Mouse (Mus musculus) kidney, postnatal 10 days (tissue): Measurements from ENCODE around the gene Zfp804a.

Experiments used
- DNase-seq: peaks from one replicate; pipeline ENCODE4 v3.0.0; 2021; ENCODE audit warnings: mixed read lengths

Gene Zfp804a

DNA sequence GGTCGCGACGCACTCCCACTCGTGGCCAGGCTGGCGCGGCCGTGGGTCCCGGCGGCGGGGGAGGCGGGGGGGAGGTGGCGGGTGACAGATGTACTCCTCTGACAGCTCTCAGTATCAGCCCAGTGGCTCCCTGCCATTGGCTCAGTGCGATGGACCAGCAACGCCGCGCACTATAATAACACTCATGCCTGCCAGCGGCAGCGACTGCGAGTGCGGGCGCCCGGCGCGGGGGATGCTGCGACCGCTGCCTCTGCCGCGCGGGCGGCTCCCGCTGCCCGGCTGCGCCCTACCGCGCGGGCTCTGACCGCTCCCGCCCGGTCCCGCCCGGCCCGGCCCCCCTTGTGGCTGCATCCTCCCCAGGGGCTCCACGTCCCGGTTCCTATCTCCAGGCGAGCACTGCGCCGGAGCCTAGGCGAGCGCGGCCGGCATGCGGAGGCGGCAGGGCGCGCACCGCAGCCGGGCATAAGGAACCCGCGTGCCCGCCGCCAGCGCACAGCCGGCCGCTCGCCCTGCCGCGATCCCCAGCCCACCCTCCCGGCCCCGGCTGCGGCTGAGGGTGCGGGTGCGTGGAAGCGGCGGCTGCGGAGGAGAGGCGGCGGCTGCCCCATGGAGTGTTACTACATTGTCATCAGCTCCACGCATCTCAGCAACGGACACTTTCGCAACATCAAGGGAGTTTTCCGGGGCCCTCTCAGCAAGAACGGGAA lies at the start of gene Zfp804a:
TSS of gene Zfp804a (plus strand) at position 38 of the 707 bp plus-strand sequence.
- peak; percentile 24 for DNase-seq

DNA sequence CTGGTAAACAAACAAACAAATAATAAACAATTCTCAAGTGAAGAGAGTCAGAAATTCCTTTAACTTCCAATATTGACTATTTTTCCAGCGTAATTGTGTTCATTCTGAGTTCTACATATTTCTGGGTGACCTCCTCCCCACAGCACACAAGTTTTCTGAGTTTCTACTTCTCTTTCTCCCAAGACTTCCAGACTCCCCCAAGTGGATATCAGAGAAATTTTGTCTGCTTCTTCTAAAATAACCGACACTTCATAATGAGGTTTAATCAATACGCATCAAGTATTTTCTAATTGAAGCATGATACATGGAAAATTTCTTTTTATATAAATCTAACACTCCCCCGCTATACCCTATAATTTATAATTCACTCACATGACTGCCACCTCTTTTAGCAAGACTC lies 1.4 kb upstream of the Zfp804a start:
- no peak for DNase-seq

DNA sequence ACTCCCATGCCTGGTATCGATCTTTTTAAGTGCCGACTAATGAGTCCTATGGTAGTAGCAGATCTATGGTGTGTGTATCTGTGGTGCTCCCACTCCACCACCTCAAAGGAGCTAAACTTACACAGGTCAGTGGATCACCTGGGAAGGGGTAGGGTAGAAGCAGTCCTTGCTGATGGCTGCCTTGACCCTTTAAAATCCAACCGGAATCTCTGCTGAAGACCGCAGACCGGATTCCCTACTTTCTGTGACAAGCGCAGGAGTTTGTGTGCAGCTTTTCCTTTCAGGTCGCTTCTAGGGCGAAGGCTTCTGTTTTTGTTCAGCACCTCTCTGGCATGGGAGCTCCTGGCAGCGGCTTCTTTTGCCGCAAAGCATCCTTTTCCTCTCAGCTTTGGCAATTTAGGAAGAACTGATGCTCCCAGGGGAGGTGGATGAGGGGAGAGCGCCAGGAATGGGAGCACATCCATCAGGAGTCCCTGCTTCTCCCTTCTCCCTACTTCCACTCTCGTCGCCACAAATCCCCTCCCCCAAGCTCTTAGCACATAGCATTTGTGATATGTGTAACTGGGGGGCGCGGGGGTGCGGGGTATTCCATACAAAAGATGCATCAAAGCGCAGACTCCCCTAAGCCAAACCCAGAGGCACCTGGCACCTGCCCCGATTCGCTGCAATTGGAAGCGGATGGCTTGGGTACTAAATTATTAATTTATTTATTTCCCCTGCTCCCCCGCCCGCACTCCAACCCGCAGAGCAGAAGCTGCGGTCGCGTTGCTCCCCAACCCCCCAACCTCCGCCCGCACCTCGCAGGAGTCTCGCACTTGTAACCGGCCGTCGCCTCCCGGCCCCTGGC lies 461 bp upstream of the Zfp804a start:
- peak; percentile 8 for DNase-seq

DNA sequence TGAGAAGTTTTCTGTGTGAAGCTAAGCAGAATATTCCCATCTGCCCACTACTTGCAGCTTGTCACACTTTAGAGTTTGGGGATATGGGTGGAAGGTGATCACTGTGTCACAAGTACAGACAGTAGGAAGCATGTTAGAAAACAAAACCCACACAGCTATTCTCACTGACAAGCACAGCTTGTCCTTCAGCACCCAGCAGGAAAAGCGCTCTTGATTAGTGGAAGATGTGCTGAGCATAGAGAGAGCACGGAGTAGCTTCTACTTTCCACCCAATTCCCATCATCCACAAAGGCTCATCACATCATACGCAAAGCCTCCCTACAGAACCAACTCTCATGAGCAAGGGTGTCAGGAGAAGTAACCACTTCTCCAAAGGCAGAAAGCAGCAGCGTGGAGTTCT lies 1.4 kb downstream of the Zfp804a start:
- DNase-seq, result no peak

DNA sequence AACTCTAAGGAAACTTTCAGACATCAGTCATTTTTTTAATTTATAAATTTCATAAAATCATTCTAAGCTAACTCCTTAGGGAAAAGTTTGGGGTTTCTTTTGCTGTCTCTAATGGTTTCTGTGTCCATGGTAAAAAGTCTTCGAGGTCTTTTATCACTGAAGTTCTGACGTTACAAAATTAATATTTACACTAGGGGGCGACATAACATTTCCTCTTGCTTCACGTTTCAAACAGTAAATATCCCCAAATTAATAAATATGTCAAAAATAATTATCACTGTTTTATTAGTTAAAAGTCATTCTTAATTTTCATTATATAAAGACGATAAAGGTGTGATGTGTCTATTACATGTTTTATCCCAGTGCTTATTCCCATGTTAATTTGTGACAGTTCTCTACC lies 11.6 kb downstream of the Zfp804a start:
- DNase-seq, result no peak

DNA sequence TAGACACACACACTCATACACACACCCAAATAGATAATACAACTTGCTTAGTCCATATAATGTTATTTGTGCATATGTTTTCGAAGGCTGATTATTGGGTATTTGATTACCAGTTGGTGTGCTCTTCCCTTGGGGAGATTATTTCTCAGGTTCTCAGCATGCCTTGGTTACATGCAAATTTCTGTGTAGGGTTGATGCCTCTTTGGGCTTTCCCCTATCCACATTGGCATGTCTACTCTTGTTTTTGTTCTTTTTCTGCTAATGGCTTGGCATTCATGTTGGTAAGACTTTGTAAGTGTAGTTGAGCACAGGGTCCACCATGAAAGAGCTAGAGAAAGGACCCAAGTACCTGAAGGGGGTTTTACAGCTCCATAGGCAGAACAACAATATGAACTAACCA lies 14.9 kb downstream of the Zfp804a start:
- DNase-seq, result no peak

DNA sequence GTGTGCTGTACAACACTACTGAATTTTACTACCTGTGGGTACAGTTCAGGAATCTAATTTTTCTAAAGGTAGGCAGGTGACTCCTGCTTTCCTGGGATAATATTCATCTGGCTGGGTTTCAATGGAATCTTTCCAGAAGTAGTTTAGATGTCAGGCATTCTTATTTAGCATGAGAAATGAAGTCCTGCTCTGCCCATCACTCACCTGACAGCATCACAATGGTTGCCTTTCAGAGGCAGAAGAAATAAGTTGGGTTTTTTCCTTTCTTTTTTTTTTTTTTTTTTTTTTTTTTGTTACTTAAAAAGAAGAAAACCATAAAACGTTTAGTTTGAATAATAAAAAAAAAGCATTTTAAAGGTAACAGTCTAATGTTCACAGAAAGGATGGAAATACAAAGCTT lies 16.1 kb downstream of the Zfp804a start:
- no peak for DNase-seq

DNA sequence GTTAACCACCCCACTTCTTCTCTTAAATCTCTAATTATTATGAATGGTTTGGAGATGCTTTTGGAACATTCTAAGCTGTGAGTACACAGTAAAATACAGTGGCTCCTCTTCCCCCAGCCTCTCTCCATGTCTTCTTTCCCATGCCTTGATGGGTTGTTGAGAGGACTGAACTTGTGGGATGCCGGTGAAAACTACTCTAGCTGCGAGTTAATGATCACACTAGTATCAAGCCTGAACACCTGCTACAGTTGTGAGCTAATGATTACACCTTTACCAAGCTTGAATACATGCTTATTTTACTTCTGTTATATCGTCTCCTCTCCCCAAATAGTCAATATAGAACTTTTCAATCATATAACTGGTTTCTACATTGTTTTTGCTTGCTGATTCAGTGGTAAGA lies 23.9 kb downstream of the Zfp804a start:
- no peak for DNase-seq

DNA sequence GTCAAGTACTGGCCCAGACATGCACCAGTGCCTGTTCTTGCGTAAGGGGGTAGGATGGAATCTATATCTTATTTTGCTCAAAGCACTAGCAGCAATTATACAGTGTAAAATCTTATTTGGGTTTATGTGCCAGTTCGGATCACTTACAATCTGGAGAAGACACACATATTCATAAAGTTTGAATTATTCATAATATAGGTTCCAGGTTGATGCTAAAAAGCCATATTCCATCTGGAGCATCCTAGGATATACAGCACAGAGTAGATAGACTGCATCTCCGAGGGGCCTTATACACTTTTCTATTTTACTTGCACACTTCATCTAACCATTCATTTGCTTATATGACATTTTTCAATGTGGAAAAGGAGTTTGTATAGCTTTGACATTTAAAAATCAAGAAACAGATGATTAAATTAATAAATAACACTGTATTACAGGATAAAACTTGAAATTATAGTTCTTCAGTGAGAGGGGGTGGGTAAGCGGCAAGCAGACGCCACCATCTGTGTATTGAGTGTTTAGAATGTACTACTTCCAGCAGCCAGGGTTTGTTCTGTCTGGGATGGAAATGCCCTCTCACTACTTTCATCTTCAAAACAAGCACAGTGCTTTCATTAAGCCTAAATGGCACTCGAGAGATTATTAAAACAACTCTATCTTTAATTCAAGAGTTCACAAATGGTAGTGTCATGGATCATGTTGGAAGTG lies 25.4 kb downstream of the Zfp804a start:
- DNase-seq, result no peak

DNA sequence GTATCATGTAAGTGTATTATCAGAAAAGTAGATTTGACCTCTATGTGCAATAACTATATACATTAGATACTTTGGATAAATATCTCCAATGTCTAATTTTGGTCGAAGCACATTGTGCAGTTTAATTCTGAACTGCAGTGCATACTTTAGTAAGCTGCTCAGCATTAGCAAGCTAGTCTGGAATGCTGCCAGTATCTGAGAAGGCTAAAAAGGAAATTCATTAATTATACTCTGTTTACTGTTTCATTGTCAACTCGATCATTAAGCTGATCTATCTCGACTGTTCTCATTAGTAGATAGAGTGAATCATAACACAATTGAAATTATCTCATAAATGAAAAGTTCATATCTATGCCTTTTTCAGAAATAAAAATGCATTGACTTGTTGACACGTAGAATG lies 27.7 kb downstream of the Zfp804a start:
- DNase-seq, result peak; percentile 11

DNA sequence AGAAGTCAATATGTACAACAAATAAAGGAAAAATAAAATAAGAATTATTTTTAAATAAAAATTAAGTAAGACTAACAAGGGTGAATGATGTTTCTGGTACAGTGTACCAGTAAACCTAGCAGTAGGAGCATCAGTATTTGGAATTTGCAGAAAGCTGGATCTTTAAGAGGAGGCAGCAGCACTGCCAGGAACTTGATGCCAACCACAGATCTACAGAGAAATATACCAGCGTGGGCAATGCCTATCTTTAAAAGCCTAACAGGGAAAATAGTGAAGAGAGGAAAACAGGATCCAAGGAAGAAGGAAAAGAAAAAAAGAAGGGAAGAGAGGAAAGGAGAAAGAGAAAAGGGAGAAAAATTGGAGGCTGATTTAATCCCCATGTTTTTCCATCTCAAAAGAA lies 60.1 kb downstream of the Zfp804a start:
- DNase-seq, result no peak

DNA sequence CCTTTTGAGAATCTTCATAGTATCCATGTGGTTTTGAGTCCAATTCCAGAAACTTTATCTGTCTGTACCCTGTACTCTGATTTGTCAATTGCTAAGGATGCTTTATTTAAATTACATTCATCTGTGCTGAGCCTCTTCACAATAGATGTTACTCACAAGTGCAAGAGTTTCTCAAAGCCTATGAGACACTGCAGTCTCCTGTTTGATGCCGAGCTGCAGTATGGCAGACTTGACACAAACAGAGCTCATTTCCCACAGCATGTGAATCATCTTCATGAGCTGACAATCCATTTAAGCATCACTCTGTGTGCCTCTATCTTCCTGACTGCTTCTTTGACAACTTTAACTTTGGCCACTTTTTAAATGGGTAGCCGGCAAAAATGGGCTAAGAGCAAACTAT lies 60.6 kb downstream of the Zfp804a start:
- DNase-seq, result no peak

DNA sequence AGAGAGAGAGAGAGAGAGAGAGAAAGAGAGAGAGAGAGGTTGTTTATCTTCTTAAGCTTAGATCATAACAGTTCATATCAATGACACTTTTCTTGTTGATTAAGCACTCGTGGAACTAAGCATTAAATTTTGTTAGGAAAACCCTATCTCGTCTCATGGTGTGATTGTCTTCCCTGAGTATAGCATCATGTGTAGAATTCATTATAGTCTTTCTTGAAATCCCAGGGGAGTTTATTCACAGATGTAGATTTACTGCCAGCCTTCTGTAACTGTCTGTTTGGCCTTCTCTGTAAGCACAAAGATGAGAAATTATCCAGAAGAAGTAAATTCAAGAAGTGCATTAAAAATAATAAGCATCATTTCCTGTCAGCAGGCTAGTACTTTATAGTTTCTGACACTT lies 66.6 kb downstream of the Zfp804a start:
- DNase-seq, result no peak

DNA sequence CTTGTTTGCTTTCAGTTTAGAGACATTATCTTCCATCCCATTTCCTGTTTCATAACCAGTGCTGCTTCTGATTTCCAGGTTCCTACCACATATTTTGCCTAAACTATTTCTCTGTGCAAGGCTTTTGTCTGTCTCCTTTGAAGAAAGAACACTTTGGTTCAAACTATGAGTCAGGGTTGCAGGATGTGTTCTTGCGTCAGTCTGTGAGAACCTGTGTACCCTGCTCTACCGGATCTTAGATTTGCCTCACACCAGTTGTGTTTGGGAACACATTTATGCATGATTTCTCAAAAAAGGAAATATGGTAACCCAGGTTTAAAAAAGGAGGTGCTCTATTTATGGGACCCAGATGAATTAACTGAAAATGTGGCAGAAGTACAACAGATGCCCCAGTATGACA lies 125.7 kb downstream of the Zfp804a start:
- DNase-seq, result no peak

DNA sequence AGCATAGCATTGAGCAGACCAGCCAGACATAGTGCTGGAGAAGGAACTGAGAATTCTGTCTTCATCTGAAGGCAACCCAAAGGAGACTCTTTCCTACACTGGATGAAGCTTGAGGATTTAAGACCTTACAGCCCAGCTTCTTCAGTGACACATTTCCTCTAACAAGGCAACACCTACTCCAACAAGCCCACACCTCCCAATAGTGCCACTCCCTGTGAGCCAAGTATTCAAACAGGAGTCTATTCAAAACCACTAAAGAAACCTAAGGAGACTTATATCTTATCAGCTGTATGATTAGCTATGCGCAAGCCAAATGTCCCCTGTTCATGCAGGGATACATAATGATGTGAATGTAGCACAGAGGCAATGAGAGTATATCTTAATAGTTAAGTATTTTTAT lies 128.0 kb downstream of the Zfp804a start:
- DNase-seq, result no peak

DNA sequence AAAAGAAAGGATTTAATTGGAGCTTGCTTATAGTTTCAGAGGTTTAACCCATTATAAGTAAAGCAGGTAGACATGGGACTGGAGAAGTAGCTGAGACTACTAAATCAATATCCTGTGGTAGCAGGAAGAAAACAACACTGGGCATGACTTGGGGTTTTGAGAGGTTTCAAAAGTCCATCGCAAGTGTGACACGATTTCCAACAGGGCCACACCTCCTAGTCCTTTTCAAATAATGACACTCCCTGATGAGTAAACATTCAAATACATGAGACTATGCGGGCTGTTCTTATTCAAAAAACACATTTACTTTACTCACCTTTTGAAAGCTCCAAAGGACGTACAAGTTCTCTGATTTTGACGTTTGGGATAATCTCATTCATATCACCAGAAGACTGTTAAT lies 146.9 kb downstream of the Zfp804a start:
- no peak for DNase-seq

DNA sequence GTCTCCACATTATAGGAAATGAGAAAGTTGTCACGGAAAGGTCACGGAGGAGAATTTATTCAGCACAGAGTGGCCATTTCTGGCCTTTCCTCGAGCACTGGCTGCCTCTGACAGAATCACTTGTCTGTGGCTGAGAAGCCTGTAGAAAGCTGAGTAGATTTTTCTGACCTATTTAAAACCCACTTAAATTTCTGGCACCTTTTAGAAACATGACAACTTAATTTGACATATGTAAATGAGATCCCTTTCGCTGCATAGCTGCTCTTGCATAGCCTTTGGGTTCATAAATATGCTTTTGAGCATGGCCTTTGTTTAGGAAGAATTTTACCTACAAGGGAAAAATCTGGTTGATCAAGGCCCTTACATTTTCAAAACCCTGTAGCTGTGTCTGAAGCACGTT lies 147.6 kb downstream of the Zfp804a start:
- DNase-seq, result no peak

DNA sequence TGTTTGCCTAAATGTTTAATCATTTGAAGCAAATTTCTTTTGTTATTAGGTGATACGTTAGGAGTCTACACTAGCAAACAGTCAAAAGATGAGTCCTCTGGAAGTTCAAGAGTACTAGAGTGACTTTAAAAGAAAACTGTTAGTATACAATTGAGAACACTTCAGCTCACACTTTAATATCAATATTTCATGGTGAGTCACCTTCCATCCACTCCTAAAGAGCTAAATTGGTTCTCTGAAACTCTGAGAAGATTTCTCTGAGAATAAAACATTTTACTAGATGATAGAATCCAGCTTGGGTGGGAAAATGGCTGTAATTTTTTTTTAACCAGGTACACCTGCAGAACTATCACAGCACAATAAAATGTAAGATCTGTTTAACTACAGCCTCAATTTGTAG lies 157.6 kb downstream of the Zfp804a start:
- DNase-seq, result no peak

DNA sequence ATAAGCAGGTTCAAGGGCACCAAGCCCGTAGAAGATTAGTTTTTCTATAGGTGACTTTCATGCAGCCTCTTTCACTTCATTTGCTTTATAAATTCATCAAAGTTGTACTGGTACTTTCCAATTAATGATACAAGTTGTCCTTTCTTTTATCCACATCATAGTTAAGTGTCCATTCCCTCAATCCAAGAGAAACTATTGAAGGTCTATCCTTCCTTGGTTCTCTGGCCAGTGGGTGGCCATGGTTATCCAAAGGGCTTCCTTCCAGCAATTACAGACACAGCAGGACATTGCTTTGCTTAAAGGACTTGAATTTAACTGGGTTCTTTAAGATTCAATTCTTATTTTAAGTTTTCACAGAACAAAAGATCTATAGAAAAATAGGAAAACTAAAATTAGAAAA lies 158.9 kb downstream of the Zfp804a start:
- DNase-seq, result no peak

DNA sequence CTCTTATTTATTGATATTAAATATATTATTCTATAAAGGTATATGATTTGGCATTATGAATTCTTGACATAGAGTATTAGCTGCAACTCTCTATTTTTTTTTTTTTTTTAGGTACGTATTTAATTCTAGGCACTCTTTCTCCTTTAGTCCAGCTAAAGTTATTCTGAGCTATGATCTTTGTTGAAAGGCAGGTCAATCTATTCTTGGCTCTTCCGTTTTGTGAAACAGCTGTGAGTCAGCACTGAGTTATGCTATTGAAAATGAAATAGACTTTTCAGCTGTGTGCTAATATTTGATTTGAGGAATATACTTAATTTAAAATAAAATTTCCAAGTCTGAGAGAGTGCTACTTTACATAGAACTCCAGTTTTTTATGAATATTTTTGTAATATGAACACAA lies 164.9 kb downstream of the Zfp804a start:
- no peak for DNase-seq

DNA sequence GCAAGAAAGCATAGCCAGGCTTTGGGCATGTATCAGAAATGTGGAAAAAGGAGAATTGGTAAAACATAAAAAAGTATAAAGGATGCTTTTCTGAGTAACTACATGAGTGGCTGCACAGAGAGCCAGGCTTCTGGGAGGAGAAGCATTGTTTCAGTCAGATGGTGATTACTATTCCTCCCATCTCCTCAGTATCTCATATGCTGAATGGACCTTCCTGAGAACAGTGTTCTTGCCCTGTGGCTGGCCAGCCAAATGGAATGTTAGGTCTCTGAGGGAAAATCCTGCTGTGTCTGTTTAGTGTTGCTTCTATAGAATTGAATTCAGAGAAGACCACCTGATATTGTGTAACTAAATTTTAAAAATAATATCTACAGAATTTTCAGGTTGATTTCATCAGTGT lies 193.0 kb downstream of the Zfp804a start:
- no peak for DNase-seq

DNA sequence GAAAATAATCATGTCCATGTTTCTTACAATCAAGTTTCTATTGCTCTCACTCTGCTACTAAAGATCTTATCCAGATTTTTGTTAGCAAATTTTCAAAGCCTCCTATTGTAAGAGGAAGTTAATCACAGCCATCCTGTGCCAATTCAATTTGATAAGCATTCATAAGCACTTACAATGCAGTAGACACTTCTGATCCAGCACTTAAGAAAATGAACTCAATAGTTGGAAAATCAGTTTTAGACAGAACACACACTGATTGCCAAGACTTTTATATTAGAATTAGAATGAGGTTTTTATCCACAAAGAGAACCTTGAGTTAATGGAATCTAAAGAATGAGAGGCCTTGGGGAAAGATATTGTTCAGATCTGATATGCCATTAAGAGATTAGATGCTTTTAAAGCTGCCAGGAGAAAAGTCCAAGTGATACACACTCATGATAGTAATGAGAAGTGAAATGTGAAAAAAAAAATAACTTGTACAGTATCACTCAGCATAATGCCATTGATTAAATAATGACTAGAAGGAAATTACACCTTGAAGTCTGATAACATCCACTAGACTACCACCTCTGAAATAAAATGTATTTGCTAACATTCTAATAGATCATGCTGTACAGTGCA lies 194.0 kb downstream of the Zfp804a start:
- DNase-seq, result no peak

DNA sequence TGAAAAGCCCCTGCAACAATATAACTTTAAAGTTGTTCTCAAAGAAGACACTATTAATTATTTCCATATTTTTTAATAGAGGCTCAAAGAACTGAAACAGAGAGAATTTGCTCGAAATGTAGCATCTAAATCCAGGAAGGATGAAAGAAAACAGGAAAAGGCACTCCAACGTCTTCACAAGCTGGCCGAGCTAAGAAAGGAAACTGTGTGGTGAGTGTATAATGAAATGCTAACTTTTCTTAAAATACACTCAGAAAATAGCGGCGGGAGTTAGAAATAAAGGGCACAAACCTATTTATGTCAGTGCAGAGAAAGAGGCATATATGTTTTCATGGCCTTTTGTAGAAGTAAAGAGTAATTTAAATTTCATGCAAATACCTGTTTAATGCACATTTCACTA lies 200.4 kb downstream of the Zfp804a start:
- no peak for DNase-seq
